Mouse (Mus musculus) adrenal gland, postnatal 36 days (tissue): Measurements from ENCODE around the gene Aox1. TPM values are rescaled to one million over a fixed set of nuclear protein-coding genes. Genes with fewer than 3 reads are reported as not detected.

Experiments used
- DNase-seq, 2 experiments: peaks; one replicate each; pipeline ENCODE4 v3.0.0; 2021; ENCODE audit warnings: mixed read lengths in 1 of 2
- total RNA-seq, 2 experiments: library from RNA; stranded (reverse); gene quantifications; 2 replicates each; pipeline ENCODE4 v1.2.3; 2021

The Aox1 gene
- total RNA-seq, 2 experiments from 2014 or later = 26.6 to 47.2 TPM

DNA sequence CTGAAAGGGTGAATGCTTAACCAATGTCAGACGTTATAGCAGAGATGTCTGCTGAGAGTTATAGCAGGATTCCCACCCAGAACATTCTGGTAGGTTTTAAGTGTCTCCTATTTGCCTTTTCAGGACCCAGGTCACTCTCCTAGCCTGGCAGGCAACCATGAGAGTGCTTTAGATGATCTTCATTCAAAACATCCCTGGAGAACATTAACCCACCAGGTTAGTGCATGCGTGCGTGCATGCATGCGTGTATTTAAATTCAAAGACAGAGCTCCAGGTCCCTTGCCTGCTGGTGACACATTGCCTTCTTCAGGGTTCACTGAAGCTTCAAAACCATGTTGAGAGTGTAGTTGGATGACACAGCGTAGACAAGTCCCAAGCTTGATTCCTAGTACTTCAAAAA lies 35.4 kb downstream of the Aox1 start:
- DNase-seq = no peak

DNA sequence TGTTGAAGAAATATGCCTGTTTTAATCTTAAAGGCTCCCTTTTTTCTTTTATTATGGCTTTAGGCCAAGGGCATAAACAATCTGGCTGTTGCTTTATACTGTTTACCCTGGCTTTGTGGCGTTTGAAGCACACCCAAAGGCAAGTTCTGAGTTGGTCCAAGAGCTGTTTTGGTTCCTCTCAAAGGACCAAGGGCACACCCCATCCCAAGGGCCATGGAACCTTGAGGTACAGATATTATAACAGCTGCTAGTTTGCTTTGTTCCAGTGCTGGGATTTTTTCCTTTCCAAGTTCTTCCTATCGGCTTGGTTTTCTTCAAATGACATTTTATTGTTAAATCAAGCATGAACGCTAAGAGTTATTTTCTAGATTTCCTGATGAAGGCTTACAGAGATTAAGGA lies 35.9 kb downstream of the Aox1 start:
- DNase-seq = no peak

DNA sequence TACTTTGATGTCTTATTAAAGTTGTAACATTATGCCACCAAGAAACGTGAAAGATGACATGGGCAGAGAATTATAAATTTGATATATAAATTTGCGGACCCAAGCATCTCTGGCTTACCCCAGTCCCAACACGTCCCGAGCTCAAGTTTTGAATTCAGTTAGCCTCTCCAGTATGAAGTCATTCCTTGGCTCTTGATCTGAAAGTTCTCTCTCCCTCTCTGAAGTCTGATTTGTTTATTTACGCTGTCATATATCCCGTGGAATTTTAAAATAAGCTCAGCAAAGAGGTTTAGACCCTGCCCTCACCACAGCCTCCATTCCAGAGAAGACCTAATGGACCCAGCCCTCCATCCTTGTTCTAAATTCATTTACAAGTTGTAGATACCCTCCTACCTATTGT lies 39.5 kb downstream of the Aox1 start:
- DNase-seq = no peak

DNA sequence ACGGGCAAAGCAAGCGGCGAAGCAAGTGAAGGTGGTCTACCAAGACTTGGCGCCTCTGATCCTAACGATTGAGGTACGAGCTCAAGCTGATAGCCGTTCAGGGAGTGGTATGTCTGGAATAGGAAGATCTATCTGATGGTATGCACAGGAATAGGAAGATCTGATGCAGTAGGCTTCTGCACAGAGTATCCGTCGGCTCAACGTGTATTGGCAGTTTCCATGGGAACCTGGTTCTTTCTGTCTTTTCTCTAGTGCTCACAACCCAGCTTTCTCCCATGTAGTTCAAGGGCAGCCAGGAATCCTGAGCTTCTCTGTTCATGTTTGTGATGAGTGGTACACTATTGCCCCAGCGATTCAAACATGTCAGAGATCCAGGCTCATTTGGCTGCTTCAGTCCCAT lies 40.4 kb downstream of the Aox1 start:
- DNase-seq = peak; percentile 9 to 14

DNA sequence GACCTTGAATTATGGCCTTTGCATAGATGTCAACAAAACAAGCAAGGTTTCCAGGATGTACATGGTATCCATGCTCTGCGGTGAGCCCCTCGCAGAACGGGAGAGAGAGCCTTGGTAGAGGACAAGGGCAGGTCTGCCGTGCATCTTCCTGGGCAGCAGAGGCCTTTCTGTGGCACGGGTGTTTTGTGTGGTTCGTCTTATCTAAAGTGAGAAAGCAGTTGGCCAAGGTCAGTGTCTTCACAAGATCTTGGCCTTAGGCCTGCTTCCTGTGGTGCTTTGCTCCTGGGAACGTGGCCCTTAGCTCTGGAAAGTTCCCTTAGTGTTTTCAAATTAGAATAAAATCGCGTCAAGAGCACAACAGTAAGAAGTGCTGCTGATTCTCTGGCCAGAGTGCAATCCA lies 41.3 kb downstream of the Aox1 start:
- peak; percentile 29 to 34 for DNase-seq

DNA sequence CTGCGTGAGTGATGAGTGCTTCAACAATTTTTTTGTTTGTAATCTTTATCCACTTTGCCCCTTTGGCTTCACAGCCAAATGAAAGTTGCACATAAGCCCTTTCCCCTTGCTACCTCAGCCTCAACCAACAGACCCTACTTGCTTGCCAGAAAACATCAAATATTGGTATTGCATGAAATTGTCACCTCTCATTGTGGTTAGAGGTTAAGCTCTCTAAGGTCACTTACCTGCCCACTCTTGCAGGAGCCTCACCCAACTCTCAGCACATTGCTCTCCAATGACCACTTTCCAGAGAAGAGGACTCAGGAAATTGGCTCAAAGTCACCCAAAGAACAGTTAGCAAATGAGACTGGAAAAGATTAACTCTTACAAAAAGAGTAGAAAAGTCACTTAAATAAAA lies 41.8 kb downstream of the Aox1 start:
- no peak for DNase-seq

DNA sequence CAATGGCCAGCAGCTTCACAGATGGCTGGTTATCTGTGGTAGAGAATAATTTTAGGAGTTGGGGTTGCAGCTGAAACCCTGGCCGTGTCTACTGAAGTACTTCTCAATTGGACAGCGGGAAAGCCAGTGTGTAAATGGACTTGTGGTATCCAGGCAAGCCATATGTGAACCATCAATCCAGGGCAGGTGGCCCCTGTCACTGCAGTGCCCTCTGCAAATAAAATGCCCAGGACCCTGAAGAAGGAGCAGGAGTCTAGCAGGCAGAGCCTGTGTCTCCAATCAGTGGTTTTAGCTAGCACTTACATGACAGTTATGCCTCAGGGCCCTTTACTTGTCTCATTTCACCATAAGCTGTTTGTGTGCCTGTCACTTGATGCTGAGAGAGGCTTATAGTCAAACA lies 42.7 kb downstream of the Aox1 start:
- DNase-seq = no peak

DNA sequence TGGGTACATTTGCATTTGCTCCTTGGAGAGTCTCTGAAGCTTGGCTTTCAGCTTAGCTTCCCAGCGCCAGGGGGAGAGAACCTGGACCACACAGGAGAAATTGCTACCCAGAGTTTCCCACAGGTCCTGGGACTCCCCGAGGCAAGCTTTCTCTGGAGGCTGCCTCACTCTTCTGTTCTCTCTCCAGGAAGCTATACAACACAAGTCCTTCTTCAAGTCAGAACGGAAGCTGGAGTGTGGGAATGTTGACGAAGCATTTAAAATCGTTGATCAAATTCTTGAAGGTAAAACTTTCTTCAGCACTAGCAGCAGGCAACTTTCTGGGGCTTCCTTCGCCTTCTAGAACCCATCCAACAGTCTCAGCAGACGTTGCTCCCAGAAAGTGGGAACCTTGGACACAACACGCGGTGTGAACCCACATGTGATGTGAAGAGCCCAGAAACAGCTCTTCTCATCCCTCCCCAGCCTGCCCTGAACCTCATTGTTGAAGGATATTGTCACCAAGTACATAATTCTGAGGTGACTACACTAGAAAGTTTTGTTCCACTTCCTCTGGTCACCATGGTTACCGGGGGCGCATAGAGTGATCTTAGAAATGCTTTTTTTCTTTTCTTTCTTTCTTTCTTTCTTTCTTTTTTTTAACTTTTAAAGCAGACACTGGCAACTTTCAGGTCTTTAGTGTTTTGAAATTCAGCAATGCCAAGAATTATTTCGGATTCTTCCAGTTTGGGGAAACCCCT lies 43.4 kb downstream of the Aox1 start:
- DNase-seq = peak in 1 of 2 experiments; percentile 25

DNA sequence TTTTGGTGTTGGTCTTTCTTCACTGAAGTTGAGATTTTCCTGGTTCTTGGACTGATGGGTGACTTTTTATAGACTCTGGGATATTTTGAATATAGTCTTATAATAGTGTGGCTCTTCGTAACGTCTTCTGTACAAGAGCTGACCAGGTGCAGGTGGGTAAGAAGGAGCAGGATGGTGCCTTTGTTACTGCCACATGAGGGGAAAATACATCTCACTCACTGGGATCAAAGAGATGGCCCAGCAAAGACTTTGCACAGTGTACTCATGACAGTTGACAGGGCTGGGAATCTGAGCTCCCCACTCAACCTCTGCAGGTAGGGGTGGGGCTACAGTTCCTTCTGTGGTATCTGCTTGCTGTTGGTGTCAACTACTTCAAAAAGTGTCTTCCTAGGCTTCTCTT lies 44.5 kb downstream of the Aox1 start:
- no peak for DNase-seq

DNA sequence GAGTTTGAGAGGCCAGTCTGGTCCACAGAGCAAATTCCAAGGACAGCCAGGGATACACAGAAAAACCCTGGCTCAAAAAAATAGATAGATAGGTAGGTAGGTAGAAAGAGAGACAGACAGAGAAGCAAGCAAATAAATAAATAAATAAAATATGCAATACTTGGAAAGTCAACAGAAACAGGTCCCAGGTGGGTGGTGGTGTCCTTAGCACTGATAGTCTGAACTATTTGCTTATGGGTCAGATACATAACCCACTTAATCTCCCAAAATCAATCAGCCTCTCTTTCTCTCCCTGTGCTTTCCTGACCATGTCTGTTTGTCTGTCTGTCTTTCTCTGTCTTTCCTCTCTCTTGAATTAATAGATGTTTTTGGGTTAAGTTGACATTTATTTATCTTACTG lies 48.2 kb downstream of the Aox1 start:
- DNase-seq = no peak

DNA sequence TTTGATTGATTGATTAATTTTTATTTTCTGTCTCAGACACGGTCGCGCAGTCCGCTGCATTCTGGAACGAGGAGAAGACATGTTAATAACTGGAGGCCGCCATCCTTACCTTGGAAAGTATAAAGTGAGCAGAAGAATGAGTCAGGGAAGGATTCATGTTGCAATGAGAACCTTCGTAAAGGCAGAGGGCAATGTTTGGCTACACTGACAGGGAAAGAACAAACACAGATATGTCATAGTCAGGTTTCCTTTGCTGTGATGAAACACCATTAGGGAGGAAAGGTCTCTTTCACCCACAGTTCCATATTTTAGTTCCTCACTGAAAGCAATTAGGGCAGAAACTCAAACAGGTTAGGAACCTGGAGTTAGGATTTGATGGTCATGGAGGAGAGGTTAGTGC lies 48.7 kb downstream of the Aox1 start:
- DNase-seq = no peak

DNA sequence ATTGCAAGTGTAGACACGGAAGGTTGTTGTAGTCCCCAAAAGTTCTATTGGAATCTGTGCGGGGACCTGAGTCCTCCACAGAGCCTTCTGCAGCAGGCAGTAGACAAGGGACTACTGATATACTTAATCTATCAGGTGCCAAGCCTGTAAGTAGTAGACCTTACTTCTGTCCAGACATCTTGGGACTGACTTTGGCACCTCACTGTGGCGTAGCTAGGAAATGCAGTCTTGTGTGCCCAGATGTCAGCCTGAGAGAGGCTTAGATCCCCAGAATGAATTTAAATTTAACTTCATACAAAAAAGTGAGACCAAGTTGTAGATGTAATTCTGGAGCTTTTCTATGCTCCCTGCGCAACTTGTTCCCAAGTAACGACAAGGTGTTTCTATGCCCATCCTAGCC lies 50.0 kb downstream of the Aox1 start:
- DNase-seq = peak; percentile 12 to 19

DNA sequence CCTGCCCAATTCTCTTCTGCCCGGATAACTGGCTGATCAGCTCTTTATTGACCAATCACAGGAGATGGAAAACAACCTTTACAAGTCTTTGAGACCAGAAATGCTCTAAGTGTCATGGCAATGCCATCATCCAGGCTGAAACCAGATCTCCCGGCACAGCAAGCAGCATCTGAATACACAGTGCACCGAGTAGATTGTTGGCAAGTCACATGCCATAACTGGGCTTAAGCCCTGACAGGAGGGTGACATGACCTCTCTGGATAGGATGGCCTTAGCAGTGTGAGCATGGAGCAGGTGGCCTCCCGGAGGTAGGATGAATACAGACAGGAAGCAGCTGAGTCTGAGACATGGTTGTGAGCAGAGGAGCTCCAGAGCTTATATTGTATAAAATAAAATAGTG lies 50.7 kb downstream of the Aox1 start:
- no peak for DNase-seq

DNA sequence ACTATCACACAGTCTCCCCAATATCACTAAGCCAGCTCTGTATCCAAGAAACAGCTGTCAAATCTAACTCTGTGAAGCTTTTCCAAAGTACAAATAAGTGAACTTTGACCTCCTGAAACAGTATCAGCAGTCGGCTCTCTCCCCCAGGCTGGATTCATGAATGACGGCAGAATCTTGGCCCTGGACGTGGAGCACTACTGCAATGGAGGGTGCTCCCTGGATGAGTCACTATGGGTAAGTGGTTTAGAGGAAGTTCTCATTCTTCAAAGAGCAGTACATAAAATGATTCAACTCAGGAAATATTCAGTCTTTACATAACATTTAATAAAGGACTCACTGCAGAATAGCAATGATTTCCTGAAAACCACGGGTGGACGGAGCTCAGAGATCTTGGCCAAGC lies 51.6 kb downstream of the Aox1 start:
- no peak for DNase-seq

DNA sequence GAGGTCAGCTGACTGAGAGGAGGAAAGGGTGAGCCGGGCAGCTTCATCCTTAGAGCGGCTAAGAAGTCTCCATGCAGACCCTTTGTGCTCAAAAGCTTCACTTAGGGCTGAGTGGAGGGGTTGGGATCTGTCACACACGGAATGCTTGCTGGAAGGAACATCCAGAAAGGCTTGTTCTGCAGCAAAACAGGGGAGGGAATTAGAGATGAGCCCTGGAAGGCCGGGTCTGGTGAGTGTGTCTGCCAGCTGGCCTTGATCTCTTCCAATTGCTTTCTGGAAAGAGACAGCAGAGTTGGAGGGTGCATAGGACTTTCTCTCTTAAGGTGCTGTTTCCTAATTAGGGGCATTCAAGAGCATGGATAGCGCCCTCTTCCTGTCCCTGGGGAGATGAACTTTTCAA lies 59.6 kb downstream of the Aox1 start:
- DNase-seq = peak; percentile 29 to 52

DNA sequence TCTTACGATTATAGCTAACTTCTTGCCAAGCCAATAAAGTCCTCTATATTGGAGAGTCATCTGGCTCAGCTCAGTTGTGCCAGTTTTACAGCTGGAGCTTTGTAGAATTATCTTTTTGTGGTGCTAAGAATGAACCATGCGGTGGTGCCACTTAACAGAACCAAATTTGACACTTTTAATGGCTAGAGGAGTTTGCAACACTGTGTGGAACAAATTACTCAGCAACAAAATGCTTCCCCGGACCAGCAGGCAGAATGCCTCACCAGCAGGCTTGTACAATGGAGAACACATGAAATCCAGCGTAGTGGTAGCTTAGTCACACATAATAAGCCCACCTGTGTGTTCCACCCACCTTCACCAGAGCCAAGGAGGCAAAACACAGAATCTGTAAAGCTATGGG lies 60.5 kb downstream of the Aox1 start:
- no peak for DNase-seq

DNA sequence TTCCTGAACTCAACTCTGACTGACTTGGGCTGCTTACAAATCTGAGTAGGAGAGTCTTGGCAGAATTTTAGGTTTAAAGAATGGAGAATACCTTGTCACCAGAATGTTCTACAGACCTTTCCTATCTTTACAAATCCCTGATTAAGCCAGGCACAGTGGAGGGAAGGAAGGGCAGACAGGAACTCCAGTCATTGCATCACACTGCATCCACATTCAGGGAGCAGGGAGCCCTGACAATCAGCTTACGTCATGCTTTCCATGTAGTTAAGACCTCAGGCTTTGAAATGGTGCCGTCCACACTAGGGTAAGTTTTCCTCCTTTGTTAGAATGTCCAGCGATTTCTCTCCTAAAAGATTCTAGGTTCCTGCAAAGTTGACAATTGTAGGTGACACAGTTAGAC lies 61.5 kb downstream of the Aox1 start:
- DNase-seq = no peak

DNA sequence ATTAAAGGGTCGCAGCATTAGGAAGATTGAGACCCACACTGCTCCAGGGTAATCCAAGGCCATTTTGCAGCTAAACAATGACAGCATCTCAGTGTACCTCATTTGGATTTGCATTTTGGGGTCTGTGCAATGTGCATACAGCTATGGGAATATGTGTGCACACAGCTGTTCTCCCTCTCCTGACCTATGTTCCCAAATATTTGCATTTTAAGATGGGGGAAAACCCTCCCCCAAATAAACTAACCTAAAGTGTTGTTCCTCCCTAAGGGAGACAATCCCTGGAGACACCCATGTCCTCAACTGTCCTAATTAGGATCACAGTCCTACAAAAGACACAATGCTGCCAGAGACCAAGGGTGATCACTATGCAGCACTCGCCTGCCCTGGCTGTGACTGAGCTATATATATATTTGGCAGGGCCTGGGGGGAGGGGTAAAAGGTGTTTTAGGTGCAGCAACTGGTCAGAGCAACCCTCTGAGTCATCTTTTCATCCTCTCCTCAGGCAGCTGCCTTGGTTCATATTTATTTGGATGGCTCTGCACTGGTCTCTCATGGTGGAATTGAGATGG lies 62.3 kb downstream of the Aox1 start:
- DNase-seq = no peak

DNA sequence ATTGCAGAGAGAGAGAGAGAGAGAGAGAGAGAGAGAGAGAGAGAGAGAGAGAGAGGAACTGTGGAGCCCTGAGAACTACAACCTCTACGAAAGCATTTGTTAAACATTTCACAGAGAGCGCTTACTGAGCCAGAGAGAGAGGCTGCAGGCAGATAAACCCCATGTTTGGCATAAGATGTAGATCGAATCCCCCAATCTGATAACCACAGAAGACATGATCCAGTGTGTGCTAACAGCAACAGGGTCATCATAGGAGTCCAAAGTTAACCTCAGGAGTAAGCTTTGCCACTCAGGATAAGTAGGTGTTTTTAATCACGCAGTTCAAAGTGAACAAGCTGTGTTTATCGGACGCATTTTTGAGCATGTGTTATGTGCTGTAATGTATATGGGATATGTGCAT lies 67.6 kb downstream of the Aox1 start:
- no peak for DNase-seq

DNA sequence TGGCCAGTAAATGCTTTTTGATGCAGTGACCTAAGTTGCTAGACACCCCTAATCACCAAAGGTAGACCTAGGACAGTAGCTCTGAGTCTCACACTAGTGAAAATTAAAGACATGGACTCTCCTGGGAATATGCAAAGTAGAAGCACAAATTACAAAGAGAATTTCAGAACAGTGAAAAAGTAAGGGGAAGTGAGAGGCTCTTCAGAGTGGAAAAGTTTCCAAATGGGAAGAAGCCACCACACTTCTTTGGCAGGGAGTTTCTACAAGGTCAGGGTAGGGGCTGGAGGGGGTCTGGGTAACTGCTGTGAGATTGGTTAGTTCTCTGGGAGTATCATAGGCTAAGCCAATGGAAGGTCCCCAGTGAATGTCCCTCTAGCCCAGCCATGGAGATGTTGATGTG lies 69.4 kb downstream of the Aox1 start:
- DNase-seq = no peak

DNA sequence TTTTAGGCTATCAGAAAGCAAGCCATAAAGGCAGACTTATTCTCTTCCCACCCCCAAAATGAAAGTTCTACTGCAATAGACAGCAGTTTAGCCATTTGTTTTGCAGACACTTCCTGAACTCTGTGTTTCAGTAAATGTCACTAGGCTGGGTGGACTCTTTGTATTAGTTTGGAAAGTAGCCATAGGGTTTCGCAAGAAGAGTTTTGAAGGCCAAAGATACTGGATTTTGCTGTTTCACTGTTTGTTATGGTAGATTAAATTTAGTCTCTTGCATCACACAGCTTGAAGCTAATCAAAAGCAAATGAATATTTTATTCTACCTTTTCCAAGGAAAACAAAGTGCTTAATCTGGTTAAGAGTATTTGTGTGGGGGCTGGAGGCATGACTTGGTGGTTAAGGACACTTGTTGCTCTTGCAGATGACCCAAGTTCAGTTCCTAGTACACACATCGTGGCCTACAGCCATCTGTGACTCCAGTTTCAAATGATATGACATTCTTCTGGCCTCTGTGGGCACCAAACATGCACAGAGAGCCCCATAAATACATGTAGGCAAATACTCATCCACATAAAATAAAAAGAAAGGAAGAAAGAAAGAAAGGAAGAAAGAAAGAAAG lies 71.9 kb downstream of the Aox1 start:
- peak; percentile 24 to 37 for DNase-seq

DNA sequence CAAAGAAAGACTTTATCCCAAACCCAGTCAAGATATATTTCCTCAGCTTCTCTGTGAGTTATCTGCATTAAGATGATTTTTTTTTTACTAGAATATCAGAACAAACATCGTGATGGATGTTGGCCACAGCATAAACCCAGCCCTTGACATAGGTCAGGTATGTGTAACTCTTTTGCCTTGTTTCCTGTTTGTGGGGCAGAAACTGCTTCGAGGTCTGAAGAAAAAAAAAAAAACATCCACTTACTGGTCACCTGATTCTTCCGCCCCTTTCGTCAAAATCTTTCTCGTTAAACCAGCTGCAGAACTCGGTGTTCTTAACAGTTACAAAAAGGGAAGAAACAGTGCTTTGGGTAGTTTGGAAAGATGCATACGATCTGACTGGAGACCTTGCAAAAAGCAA lies 72.8 kb downstream of the Aox1 start:
- no peak for DNase-seq

DNA sequence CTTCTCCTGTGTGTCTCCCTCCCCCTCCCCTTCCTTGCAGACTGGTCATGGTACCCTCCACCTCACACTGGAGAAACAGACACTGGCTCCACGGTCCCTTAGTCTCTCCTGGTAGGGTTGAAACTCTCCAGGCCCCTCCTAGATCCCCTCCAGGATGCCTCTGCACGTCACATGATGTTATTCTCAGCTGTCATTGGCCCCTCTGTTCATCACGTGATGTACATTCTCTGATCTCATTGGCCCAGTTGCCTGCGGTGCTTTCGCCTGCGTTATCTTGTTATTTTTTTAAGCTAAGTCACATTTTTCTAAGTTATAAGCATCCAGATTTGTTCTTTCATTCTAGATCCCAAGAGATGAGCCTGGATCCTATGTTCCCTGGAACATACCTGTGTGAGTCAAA lies 76.0 kb downstream of the Aox1 start:
- DNase-seq = no peak

DNA sequence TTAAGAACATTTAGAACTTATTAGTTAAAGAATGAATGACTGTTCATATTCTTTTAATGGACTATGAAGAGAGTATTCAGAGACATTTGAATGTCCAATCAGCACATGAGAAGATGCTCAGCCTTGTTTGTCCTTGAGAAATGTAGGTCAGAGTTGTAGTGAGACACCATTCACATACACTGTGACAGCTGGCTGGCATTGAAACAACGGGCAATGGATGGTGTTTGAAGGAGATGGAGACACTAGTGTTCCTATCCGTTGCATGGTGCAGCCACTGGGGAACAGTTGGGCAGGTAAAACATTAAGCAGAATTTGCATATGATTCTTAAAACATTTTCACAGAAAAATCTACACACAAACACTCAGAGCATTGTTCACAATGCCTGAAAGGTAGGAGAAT lies 77.3 kb downstream of the Aox1 start:
- peak; percentile 51 to 60 for DNase-seq
